Mouse (Mus musculus) bone marrow macrophage, adult 2 months (primary cell): Measurements from ENCODE around the gene Gm21518. TPM values are rescaled to one million over a fixed set of nuclear protein-coding genes. Genes with fewer than 3 reads are reported as not detected.
"Not testable (repeated sequence)": the region's sequence is repeated elsewhere in the genome, so short reads cannot be mapped to it uniquely, and the experiment has no call there.

Experiments
- H3K27ac ChIP-seq: 2 replicates; pipeline ENCODE4 v1.5.1; 2012; ENCODE audit warnings: low read depth, low read length; ENCODE audit not compliant: insufficient read depth
- H3K4me1 ChIP-seq: 2 replicates; pipeline ENCODE4 v1.6.1; 2012; ENCODE audit warnings: low read length; ENCODE audit not compliant: control insufficient read depth, insufficient read depth
- H3K4me3 ChIP-seq: 2 replicates; pipeline ENCODE4 v1.5.1; 2012; ENCODE audit warnings: mild to moderate bottlenecking, low read length, moderate library complexity; ENCODE audit not compliant: insufficient read depth
- polyA plus RNA-seq: library from polyadenylated mRNA; stranded (reverse); fragments of >200 nt; gene quantifications from 2 replicates; pipeline ENCODE4 v1.2.4, GENCODE M21; 2012; ENCODE audit not compliant: missing spikeins, insufficient read depth, insufficient read length

Gm21518 gene
- polyA plus RNA-seq: not detected in 2 replicates

- not testable (repeated sequence) for H3K4me1 ChIP-seq, H3K4me3 ChIP-seq, H3K27ac ChIP-seq
These were observed at the start of gene Gm21518 for GRCm38 (mm10) chrY:62190566-62190965. Gene Gm21518, plus strand, starts transcription at chrY:62190866.
